Mouse (Mus musculus): ENCODE results near the gene Mbtps2. TPM values are rescaled to one million over a fixed set of nuclear protein-coding genes. Genes with fewer than 3 reads are reported as not detected.

Mbtps2 gene
- polyA plus RNA-seq (2015; fragmentation: Nextera tagmentation; extraction: Ambion mirVana) = 14.2 and 16.8 TPM in 2 replicates

DNA sequence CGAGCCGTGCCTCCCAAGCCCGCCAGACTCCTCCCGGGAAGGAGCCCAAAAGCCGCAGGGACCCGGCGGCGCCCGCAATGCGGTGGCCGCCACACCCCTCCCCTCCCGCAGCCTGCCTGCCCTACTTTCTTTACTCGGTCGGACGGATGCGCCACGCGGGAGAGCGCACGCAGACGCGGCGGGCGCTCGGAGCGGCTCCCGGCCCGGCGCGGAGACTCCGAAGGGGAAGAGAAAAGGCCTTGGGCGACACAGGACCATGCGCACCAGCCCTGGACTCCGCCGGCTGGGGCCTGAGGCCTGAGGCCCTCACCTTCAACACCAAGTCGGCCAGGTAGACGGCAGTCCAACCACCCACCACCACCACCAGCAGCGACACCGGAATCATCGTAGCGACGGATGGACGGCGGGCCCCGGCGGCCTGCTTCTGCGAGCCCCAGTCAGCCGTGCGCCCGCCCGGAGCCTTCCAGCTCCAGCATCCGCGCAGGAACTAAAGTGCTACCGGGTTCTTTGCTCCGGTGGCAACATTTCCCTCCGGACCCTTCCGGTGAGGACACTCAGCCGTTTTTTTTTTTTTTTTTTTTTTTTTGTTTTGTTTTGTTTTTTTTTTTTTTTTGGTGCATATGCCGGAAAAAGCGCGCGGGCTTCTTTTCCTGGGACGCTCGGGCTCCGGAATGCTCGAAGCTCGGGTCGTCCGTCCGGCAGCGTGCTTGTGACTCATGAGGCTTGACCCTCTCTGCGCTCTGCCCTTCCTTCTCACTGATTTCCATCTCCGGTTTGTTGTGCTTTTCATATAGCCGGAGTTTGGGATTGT lies at the start of gene Mbtps2:
Mbtps2 (minus strand) TSS at position 530 of the 811 bp plus-strand sequence.
- Histone ChIP-seq H3K27ac (peak within 1 kb of the TSS; percentile 94), H3K9ac (ENCODE audit: low read depth, low read length) (peak within 1 kb of the TSS; percentile 84), H3K4me2 (ENCODE audit: low read length) (peak within 1 kb of the TSS; percentile 52), H3K27me3 (ENCODE audit: insufficient read depth, low read length) (no peaks in the 10 kb centered on the region), H3K36me3 (ENCODE audit: insufficient read depth, low read length) (no peaks in the 10 kb centered on the region), H3K9me3 (replicated peaks; ENCODE audit: low read length) (no peaks in the 10 kb centered on the region), H3K4me3 (replicated peaks; ENCODE audit: low read depth, low read length) (peak within 1 kb of the TSS; percentile 63), H3K4me1 (replicated peaks; ENCODE audit: insufficient read depth, low read length) (no peaks in the 10 kb centered on the region)
- WGBS = 24% methylated on average over 71 of the region's 74 CpGs
- DNase-seq (ENCODE audit: low spot score) (peak; percentile 76), ATAC-seq (replicated peaks; ENCODE audit: low FRiP score, low read depth) (peak; percentile 92)
- no peak for TF ChIP-seq CTCF (IDR thresholded peaks at IDR 0.05; ENCODE audit: low read depth)

DNA sequence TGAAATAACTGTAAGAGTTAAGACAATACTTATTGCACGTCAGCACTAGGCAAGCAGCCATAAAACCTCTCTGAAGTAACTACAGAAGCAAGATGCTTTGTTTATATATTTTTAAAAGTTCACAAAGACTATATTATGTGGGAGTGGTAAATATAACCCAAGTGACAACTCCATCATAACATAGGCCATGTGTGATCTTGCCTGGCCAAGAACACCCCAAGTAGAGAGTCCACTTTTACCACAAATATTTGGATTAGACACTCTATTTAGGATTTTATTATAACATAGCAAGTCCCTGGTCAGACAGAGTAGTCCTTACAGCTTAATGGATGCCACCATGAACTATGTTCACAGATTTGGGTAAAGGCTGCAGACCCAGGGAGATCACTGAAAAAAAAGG lies 47.9 kb upstream of the Mbtps2 start:
- Histone ChIP-seq H3K4me2 (ENCODE audit: low read length) (no peak overlapping the region), H3K4me1 (replicated peaks; ENCODE audit: insufficient read depth, low read length) (no peaks in the 10 kb centered on the region), H3K4me3 (replicated peaks; ENCODE audit: low read depth, low read length) (no peak overlapping the region), H3K27ac (no peak overlapping the region), H3K36me3 (ENCODE audit: insufficient read depth, low read length) (no peaks in the 10 kb centered on the region), H3K27me3 (ENCODE audit: insufficient read depth, low read length) (no peaks in the 10 kb centered on the region), H3K9me3 (replicated peaks; ENCODE audit: low read length) (no peaks in the 10 kb centered on the region), H3K9ac (ENCODE audit: low read depth, low read length) (no peak overlapping the region)
- no peak for ATAC-seq (replicated peaks; ENCODE audit: low FRiP score, low read depth)
- WGBS = 58% methylated on average over 1 of the region's 1 CpGs
- no peak for DNase-seq (ENCODE audit: low spot score)
- no peak for TF ChIP-seq CTCF (IDR thresholded peaks at IDR 0.05; ENCODE audit: low read depth)

DNA sequence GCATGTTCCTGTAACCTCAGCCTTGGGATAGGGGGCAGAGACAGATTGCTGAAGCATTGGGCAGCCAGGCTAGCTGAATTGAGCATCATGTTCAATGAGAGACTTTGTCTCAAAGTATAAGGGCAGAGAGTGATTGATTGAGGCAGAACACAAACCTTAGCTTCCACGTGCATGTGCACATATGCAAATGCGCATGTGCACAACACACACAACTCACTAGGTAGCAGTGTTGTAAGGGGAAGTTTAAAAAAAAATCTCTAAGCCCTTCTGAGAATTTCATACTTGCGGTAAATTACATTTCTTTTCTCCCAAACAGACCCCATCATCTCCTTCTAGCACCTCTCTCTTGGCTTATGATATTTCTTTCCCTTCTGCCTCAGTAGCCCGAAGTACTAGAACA lies 46.2 kb upstream of the Mbtps2 start:
- no peaks in the 10 kb centered on the region for H3K9me3 ChIP-seq (replicated peaks; ENCODE audit: low read length)
- 72% methylated on average over 4 of the region's 4 CpGs for WGBS
- no peak for TF ChIP-seq CTCF (IDR thresholded peaks at IDR 0.05; ENCODE audit: low read depth)

DNA sequence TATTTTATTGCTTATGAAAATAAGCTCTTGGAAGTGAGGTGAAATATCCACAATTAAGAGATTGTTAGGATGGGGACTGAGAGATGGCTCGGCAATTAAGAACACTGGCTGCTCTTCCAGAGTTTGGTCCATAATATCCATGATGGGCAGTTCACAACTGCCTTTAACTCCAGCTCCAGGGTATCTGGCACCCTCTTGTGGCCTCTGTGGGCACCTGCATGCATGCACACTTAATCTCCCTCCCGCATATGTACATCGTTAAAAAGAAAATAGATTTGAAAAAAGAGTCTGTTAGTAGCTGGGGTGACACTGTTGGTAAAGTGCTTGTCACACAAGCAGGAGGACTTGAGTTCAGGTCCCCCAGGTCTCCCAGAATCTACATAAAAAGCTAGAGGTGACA lies 45.8 kb upstream of the Mbtps2 start:
- no peak overlapping the region for H3K4me3 ChIP-seq (replicated peaks; ENCODE audit: low read depth, low read length)
- no peaks in the 10 kb centered on the region for H3K36me3 ChIP-seq (ENCODE audit: insufficient read depth, low read length)
- 28% methylated on average over 3 of the region's 3 CpGs for WGBS
- ATAC-seq (replicated peaks; ENCODE audit: low FRiP score, low read depth) (no peak), DNase-seq (ENCODE audit: low spot score) (peak; percentile 58)
- no peaks in the 10 kb centered on the region for H3K9me3 ChIP-seq (replicated peaks; ENCODE audit: low read length)
- peak; percentile 84 for TF ChIP-seq CTCF (IDR thresholded peaks at IDR 0.05; ENCODE audit: low read depth)
- no peak overlapping the region for H3K27ac ChIP-seq
- H3K27me3 ChIP-seq (ENCODE audit: insufficient read depth, low read length) = no peaks in the 10 kb centered on the region
- no peak overlapping the region for H3K9ac ChIP-seq (ENCODE audit: low read depth, low read length)
- no peaks in the 10 kb centered on the region for H3K4me1 ChIP-seq (replicated peaks; ENCODE audit: insufficient read depth, low read length)
- no peak overlapping the region for H3K4me2 ChIP-seq (ENCODE audit: low read length)

More for the DNA sequence above, 46.2 kb upstream of the Mbtps2 start:
- DNase-seq (ENCODE audit: low spot score) (no peak), ATAC-seq (replicated peaks; ENCODE audit: low FRiP score, low read depth) (no peak)
- Histone ChIP-seq H3K36me3 (ENCODE audit: insufficient read depth, low read length) (no peaks in the 10 kb centered on the region), H3K27me3 (ENCODE audit: insufficient read depth, low read length) (no peaks in the 10 kb centered on the region), H3K4me1 (replicated peaks; ENCODE audit: insufficient read depth, low read length) (no peaks in the 10 kb centered on the region), H3K4me3 (replicated peaks; ENCODE audit: low read depth, low read length) (no peak overlapping the region), H3K9ac (ENCODE audit: low read depth, low read length) (no peak overlapping the region), H3K4me2 (ENCODE audit: low read length) (no peak overlapping the region), H3K27ac (no peak overlapping the region)

DNA sequence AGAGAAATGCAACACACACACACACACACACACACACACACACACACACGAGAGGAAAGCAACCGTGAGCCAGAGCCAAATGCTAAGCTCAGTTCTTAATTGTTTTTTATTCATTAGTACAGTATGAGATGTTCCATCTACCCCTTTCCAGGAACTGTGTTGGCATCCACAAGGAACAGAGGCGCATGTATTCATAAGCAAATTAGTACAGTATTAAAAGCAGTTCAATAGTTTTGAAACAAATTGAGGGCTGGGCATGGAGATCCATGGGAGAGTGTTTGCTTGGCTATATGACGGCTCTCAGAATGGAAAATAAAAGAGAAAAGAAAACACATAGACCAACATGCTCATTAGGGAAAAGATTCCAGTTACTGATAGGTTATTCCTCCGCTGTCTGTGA lies 44.3 kb upstream of the Mbtps2 start:
- no peaks in the 10 kb centered on the region for H3K9me3 ChIP-seq (replicated peaks; ENCODE audit: low read length)
- H3K4me1 ChIP-seq (replicated peaks; ENCODE audit: insufficient read depth, low read length) = no peaks in the 10 kb centered on the region
- H3K4me3 ChIP-seq (replicated peaks; ENCODE audit: low read depth, low read length) = no peak overlapping the region
- no peak overlapping the region for H3K4me2 ChIP-seq (ENCODE audit: low read length)
- H3K9ac ChIP-seq (ENCODE audit: low read depth, low read length) = no peak overlapping the region
- no peak for DNase-seq (ENCODE audit: low spot score)
- no peaks in the 10 kb centered on the region for H3K36me3 ChIP-seq (ENCODE audit: insufficient read depth, low read length)
- H3K27ac ChIP-seq = no peak overlapping the region
- no peak for TF ChIP-seq CTCF (IDR thresholded peaks at IDR 0.05; ENCODE audit: low read depth)
- 81% methylated on average over 5 of the region's 5 CpGs for WGBS
- no peaks in the 10 kb centered on the region for H3K27me3 ChIP-seq (ENCODE audit: insufficient read depth, low read length)
- no peak for ATAC-seq (replicated peaks; ENCODE audit: low FRiP score, low read depth)

DNA sequence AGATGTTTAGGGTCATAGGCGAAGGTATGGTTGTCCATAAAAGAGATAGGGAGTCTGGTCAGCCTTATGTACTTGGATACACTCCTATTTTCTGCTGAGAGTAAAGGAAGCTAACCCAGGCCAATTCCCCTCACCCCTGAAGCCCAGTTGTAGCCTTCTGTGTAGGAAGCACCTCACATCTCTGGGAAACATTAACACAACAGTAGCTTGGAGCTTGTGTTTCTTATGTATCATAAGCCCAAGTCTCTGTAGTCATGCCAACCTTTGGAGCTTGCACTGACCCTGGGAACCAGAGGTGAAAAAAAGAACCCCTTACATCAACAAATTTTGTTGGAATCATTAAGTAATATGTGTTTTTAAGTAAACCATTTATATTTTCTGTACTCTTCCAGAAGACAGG lies 38.7 kb upstream of the Mbtps2 start:
- Histone ChIP-seq H3K9me3 (replicated peaks; ENCODE audit: low read length) (no peaks in the 10 kb centered on the region), H3K4me1 (replicated peaks; ENCODE audit: insufficient read depth, low read length) (no peaks in the 10 kb centered on the region), H3K9ac (ENCODE audit: low read depth, low read length) (no peak overlapping the region), H3K4me3 (replicated peaks; ENCODE audit: low read depth, low read length) (no peak overlapping the region), H3K27ac (no peak overlapping the region), H3K27me3 (ENCODE audit: insufficient read depth, low read length) (no peaks in the 10 kb centered on the region), H3K4me2 (ENCODE audit: low read length) (no peak overlapping the region), H3K36me3 (ENCODE audit: insufficient read depth, low read length) (no peaks in the 10 kb centered on the region)
- no peak for DNase-seq (ENCODE audit: low spot score)
- no peak for TF ChIP-seq CTCF (IDR thresholded peaks at IDR 0.05; ENCODE audit: low read depth)
- ATAC-seq (replicated peaks; ENCODE audit: low FRiP score, low read depth) = peak; percentile 54; the same call in 1 of the 2 replicates
- 65% methylated on average over 1 of the region's 1 CpGs for WGBS

Measured in kidney, postnatal 0 days (tissue).